Mouse (Mus musculus): ENCODE data around the gene Pan3.

The Pan3 gene

GRCm38 (mm10) chr5:147432927-147433326 is 3.0 kb downstream of the Pan3 start:
- DNase-seq = no peak

GRCm38 (mm10) chr5:147435224-147435623 is 5.3 kb downstream of the Pan3 start:
- DNase-seq = peak; percentile 70

GRCm38 (mm10) chr5:147435751-147436150 is 5.8 kb downstream of the Pan3 start:
- DNase-seq = no peak

- no peak for DNase-seq
These were observed 6.5 kb downstream of the Pan3 start for GRCm38 (mm10) chr5:147436491-147436890.

GRCm38 (mm10) chr5:147440996-147441507 is 11.1 kb downstream of the Pan3 start:
- DNase-seq = no peak

- DNase-seq = no peak
These were observed 12.0 kb downstream of the Pan3 start for GRCm38 (mm10) chr5:147441979-147442378.

DNA sequence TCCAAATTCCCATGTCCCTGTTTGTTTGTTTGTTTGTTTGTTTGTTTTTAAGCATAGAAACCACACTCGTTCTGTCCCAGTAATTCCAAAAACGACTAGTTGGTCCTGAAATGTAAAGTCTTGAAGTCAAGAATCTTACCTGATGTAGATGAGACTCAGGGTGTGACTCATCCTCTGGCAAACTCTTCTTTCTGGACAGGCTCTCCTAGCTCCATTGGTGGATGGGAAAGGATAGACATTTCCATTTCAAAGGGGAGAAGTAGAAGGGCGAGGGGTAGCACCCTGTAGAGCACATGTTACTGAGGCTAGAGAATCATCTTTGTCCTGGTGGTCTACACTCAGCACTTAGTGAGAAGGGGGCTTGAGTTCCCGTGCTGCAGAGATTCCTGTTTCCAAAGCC is 12.8 kb downstream of the Pan3 start:
- no peak for DNase-seq

- no peak for DNase-seq
These were observed 14.3 kb downstream of the Pan3 start for GRCm38 (mm10) chr5:147444298-147444697.

- DNase-seq = no peak
These were observed 14.8 kb downstream of the Pan3 start for GRCm38 (mm10) chr5:147444757-147445156.

- no peak for DNase-seq
These were observed 15.3 kb downstream of the Pan3 start for GRCm38 (mm10) chr5:147445252-147445651.

DNA sequence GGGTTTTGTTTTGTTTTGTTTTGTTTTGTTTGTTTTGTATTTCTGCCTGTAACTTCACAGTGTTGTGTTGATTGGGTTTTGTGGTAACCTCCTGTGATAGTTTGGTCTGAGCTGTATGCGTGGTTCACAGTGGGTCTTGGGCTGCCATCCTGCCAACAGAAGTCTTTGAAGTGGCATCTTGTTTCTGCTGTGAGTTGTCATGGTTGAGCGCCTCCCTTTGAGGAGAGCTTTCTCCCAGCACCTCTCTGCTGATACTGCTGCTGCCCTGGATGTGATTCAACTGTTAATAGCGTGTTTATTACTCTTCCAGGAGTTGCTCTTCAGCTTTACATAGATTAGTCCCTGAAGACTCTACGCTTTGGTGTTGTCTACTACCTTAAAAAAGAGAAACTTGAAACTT is 18.6 kb downstream of the Pan3 start:
- DNase-seq = no peak

DNA sequence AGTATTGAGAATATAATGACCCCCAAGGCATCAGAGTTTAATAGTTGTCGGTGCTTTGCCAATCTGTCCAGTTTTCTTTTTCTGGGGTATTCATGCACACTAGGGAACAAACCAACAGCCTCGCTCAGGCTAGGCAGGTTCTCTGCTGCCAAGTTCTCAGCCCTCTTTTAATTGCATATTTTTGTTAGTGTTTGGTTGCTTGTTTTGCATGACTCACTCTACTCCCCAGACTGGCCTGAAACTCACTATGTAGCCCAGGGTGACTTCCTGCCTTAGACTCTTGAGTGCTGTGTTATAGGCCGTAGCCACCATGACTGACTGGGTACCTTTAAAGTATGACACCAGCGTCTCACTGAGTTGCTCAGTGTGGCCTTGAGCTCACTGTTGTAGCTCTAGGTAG is 19.0 kb downstream of the Pan3 start:
- DNase-seq = no peak

DNA sequence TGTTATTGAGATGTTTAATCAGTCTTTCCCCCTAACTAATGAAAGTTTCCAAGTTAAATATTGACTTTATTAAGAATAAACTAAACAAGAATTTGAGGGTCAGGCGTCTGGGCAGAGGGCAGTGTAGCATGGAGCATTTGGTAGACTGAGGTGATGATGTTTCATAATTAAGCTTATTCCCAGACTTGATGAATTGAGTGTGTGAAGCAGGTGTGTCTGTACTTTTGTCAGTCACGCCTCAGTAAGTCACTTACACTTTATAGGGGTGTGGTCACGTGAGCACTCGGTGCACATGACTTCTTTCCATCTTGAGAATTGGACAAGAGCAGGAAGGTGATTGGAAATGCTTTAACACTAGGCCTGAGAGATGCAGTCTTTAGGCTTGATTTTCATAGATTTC is 26.5 kb downstream of the Pan3 start:
- no peak for DNase-seq

GRCm38 (mm10) chr5:147459821-147460567 is 30.0 kb downstream of the Pan3 start:
- peak; percentile 26 for DNase-seq

DNA sequence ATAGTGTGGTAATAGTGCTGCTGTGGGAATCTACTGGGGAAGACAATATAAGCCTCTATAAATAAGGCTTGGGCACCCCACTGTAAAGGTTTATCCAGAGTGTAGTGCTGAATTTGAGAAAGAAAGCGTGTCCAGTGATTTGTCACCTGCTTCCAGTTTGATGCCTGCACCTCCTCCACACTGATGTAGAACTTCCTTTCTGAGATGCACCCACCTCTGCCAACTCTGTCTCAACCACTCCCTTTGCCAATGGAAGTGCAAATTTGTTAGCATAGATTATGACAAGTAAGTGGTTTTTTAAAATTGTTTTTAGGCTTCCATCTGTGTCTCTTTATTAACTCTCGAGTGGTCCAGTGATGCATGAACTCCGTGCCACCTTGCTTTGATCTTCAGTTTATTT is 33.3 kb downstream of the Pan3 start:
- DNase-seq = no peak

DNA sequence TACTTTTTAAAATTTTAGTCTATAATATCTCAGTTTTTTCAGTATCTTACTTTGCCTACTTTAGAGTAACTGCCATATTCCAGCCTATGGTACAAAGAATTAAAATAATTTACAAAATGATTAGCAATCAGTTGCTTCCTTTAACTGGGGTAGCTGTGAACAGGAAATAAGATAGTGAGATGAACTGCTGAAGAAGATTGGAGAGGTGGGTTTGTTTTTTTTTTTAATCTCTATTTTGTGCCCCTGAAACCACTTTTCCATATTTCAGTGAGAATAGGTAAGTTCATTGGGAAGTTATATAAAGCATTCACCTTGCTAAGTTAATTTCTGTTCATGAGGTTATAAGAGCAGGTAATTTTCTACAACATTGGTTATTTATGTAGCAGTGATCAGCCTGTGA is 36.4 kb downstream of the Pan3 start:
- no peak for DNase-seq

GRCm38 (mm10) chr5:147471163-147471562 is 41.2 kb downstream of the Pan3 start:
- DNase-seq = no peak

- DNase-seq = no peak
These were observed 43.1 kb downstream of the Pan3 start for GRCm38 (mm10) chr5:147473071-147473470.

DNA sequence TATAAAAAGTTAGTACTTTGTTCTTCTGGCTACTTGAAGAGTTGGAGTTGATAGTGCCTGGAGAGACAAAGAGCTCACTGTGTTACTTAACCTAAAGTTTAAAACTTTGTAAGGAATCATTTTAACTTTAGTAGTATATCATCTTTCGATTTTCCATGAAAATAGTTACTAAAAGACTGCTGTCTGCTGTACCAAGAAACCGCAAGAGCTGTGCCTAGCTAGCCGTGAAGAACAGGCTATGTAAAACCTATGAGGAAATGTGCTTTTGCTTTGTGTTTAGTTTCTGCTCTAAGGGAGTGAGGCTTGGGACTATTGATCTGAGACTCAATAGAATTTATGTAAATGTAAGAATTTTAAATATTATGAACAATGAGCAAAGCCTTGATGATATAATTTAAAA is 43.9 kb downstream of the Pan3 start:
- DNase-seq = no peak

- DNase-seq = no peak
These were observed 46.1 kb downstream of the Pan3 start for GRCm38 (mm10) chr5:147476109-147476508.

GRCm38 (mm10) chr5:147477106-147477505 is 47.1 kb downstream of the Pan3 start:
- DNase-seq = no peak

- no peak for DNase-seq
These were observed 49.4 kb downstream of the Pan3 start for GRCm38 (mm10) chr5:147479341-147479740.

DNA sequence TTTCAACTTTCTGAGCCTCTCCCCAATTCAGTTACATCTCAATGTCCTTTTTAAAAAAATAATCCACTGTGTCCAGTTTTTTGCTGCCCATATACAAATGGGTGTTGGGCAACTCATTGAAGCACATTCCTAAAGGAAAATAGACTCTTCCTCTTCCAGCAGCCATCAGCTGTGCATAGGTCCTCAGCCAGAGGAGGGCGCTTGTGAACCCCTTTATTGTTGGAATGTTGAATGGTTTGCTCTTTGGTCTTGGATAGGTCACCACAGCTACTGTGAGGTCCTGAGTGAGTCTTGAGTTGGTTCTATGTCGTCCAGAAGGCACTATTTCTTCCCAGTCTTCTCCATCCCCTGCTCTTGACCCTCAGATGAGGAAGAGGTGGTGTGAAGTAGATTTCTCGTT is 54.2 kb downstream of the Pan3 start:
- peak; percentile 25 for DNase-seq

- DNase-seq = no peak
These were observed 59.3 kb downstream of the Pan3 start for GRCm38 (mm10) chr5:147489226-147489625.

- DNase-seq = no peak
These were observed 60.9 kb downstream of the Pan3 start for GRCm38 (mm10) chr5:147490907-147491306.
